Mouse (Mus musculus) limb, embryonic 13.5 days (tissue): ENCODE results near the gene Ezh1. TPM values are rescaled to one million over a fixed set of nuclear protein-coding genes. Genes with fewer than 3 reads are reported as not detected.

Experiments used
- ATAC-seq: fragments of 200-750 bp; cut with Nextera tagmentation; 2 replicates; pipeline ENCODE4 v1.8.0; 2017; ENCODE audit warnings: low read depth, moderate number of reproducible peaks, moderate TSS enrichment; ENCODE audit not compliant: low FRiP score
- H3K27ac ChIP-seq: fragments of 300-500 bp; sonication (generic); 2 replicates; pipeline ENCODE4 v1.5.1; 2015; ENCODE audit warnings: inconsistent platforms, mild to moderate bottlenecking, moderate library complexity
- H3K27me3 ChIP-seq: fragments of 300-500 bp; sonication (generic); 2 replicates; pipeline ENCODE4 v1.6.1; 2015; ENCODE audit warnings: mild to moderate bottlenecking, inconsistent platforms
- H3K36me3 ChIP-seq: fragments of 300-500 bp; sonication (generic); 2 replicates; pipeline ENCODE4 v1.6.1; 2015; ENCODE audit warnings: inconsistent platforms, mild to moderate bottlenecking, moderate library complexity
- H3K4me1 ChIP-seq: fragments of 300-500 bp; sonication (generic); 2 replicates; pipeline ENCODE4 v1.6.1; 2015; ENCODE audit warnings: inconsistent platforms
- H3K4me2 ChIP-seq: fragments of 300-500 bp; sonication (generic); replicated peaks from 2 replicates; pipeline ENCODE4 v1.6.1; 2015; ENCODE audit warnings: inconsistent platforms, mild to moderate bottlenecking, moderate library complexity
- H3K4me3 ChIP-seq: fragments of 300-500 bp; sonication (generic); 2 replicates; pipeline ENCODE4 v1.5.1; 2015; ENCODE audit warnings: moderate library complexity, mild to moderate bottlenecking, inconsistent platforms
- H3K9ac ChIP-seq: fragments of 300-500 bp; sonication (generic); 2 replicates; pipeline ENCODE4 v1.6.1; 2015; ENCODE audit warnings: mild to moderate bottlenecking, inconsistent platforms
- H3K9me3 ChIP-seq: fragments of 300-500 bp; sonication (generic); 2 replicates; pipeline ENCODE4 v1.6.1; 2016; ENCODE audit warnings: inconsistent platforms
- WGBS: fragments of 180-500 bp; shearing (Covaris S2); methylation state at CpG from one replicate; pipeline ENCODE4 v1.1.7; 2015; 5-methylcytosine and 5-hydroxymethylcytosine counted together
- polyA plus RNA-seq: library from polyadenylated mRNA; unstranded; fragments of >200 nt; fragmentation: Nextera tagmentation; extraction: Ambion mirVana; gene quantifications from 2 replicates; pipeline ENCODE4 v1.2.1, GENCODE M21; 2015

Ezh1 gene
- polyA plus RNA-seq: 14.6 and 17.5 TPM in 2 replicates

GRCm38 (mm10) chr11:101226065-101226701, at the start of gene Ezh1:
Gene Ezh1 (minus strand): TSS chr11:101226463.
- WGBS: 1% methylated on average over 52 of the region's 56 CpGs
- H3K4me2 ChIP-seq: peak within 1 kb of the TSS; percentile 80
- no peaks in the 10 kb centered on the region for H3K9me3 ChIP-seq
- no peaks in the 10 kb centered on the region for H3K36me3 ChIP-seq
- no peaks in the 10 kb centered on the region for H3K27me3 ChIP-seq
- ATAC-seq: peak; percentile 91
- H3K9ac ChIP-seq: peak within 1 kb of the TSS; percentile 83
- no peak within 1 kb of the TSS for H3K27ac ChIP-seq
- peaks cover 27% of the 10 kb centered on the region for H3K4me1 ChIP-seq
- peak within 1 kb of the TSS; percentile 87 for H3K4me3 ChIP-seq

GRCm38 (mm10) chr11:101275309-101275708, 49.0 kb upstream of the Ezh1 start:
- peaks cover 27% of the 10 kb centered on the region for H3K4me1 ChIP-seq

GRCm38 (mm10) chr11:101272446-101272845, 46.2 kb upstream of the Ezh1 start:
- H3K36me3 ChIP-seq: peaks cover 14% of the 10 kb centered on the region
- no peak overlapping the region for H3K9ac ChIP-seq
- H3K9me3 ChIP-seq: no peaks in the 10 kb centered on the region
- no peak overlapping the region for H3K4me3 ChIP-seq
- H3K27ac ChIP-seq: no peak overlapping the region
- peaks cover 41% of the 10 kb centered on the region for H3K27me3 ChIP-seq
- H3K4me1 ChIP-seq: peaks cover 13% of the 10 kb centered on the region
- H3K4me2 ChIP-seq: no peak overlapping the region
- no peak for ATAC-seq
- 78% methylated on average over 3 of the region's 3 CpGs for WGBS

More at GRCm38 (mm10) chr11:101275309-101275708, 49.0 kb upstream of the Ezh1 start:
- Histone ChIP-seq H3K4me3 (no peak overlapping the region), H3K4me2 (no peak overlapping the region), H3K27me3 (peaks cover 19% of the 10 kb centered on the region; the same call in 1 of the 2 replicates), H3K9me3 (no peaks in the 10 kb centered on the region), H3K9ac (no peak overlapping the region; the same call in 1 of the 2 replicates), H3K36me3 (peaks cover 14% of the 10 kb centered on the region), H3K27ac (no peak overlapping the region)
- no peak for ATAC-seq
- 65% methylated on average over 4 of the region's 4 CpGs for WGBS

- Histone ChIP-seq H3K4me2 (no peak overlapping the region), H3K27ac (no peak overlapping the region), H3K27me3 (peaks cover 56% of the 10 kb centered on the region), H3K9ac (peak overlapping the region; percentile 10; the same call in 1 of the 2 replicates), H3K4me3 (no peak overlapping the region), H3K4me1 (peaks cover 8% of the 10 kb centered on the region), H3K9me3 (no peaks in the 10 kb centered on the region), H3K36me3 (no peaks in the 10 kb centered on the region; the same call in 1 of the 2 replicates)
- no peak for ATAC-seq
- 11% methylated on average over 10 of the region's 10 CpGs for WGBS
Measured at GRCm38 (mm10) chr11:101269577-101270116, 43.4 kb upstream of the Ezh1 start.

GRCm38 (mm10) chr11:101265906-101266305, 39.6 kb upstream of the Ezh1 start:
- no peak overlapping the region for H3K27ac ChIP-seq
- WGBS: 29% methylated on average over 6 of the region's 6 CpGs
- H3K4me2 ChIP-seq: peak overlapping the region; percentile 60
- peaks cover 88% of the 10 kb centered on the region for H3K27me3 ChIP-seq
- ATAC-seq: no peak
- peaks cover 35% of the 10 kb centered on the region for H3K4me1 ChIP-seq
- no peak overlapping the region for H3K9ac ChIP-seq
- no peaks in the 10 kb centered on the region for H3K36me3 ChIP-seq
- no peak overlapping the region for H3K4me3 ChIP-seq
- no peaks in the 10 kb centered on the region for H3K9me3 ChIP-seq

GRCm38 (mm10) chr11:101264954-101265471, 38.8 kb upstream of the Ezh1 start:
- ATAC-seq: no peak
- no peak overlapping the region for H3K27ac ChIP-seq
- H3K9me3 ChIP-seq: no peaks in the 10 kb centered on the region
- H3K4me1 ChIP-seq: peaks cover 41% of the 10 kb centered on the region
- WGBS: 3% methylated on average over 31 of the region's 31 CpGs
- H3K4me3 ChIP-seq: peak overlapping the region; percentile 38
- no peaks in the 10 kb centered on the region for H3K36me3 ChIP-seq
- H3K27me3 ChIP-seq: peaks cover 82% of the 10 kb centered on the region
- H3K9ac ChIP-seq: peak overlapping the region; percentile 46
- H3K4me2 ChIP-seq: peak overlapping the region; percentile 60

GRCm38 (mm10) chr11:101263989-101264280, 37.7 kb upstream of the Ezh1 start:
- no peaks in the 10 kb centered on the region for H3K9me3 ChIP-seq
- H3K36me3 ChIP-seq: peaks cover 4% of the 10 kb centered on the region; the same call in 1 of the 2 replicates
- H3K4me1 ChIP-seq: peaks cover 52% of the 10 kb centered on the region
- H3K9ac ChIP-seq: no peak overlapping the region
- H3K27me3 ChIP-seq: peaks cover 72% of the 10 kb centered on the region
- H3K4me2 ChIP-seq: 0 out of 2 replicates have a peak overlapping the region, but pooled peaks have one; percentile 4
- H3K27ac ChIP-seq: no peak overlapping the region
- 0 out of 2 replicates have a peak overlapping the region, but pooled peaks have one; percentile 5 for H3K4me3 ChIP-seq
- 8% methylated on average over 3 of the region's 3 CpGs for WGBS
- ATAC-seq: no peak

GRCm38 (mm10) chr11:101263138-101263988, 37.1 kb upstream of the Ezh1 start:
- H3K9me3 ChIP-seq: no peaks in the 10 kb centered on the region
- ATAC-seq: no peak
- peaks cover 10% of the 10 kb centered on the region for H3K36me3 ChIP-seq
- peak overlapping the region; percentile 99 for H3K4me2 ChIP-seq
- peak overlapping the region; percentile 62 for H3K4me3 ChIP-seq
- H3K4me1 ChIP-seq: peaks cover 57% of the 10 kb centered on the region
- H3K27ac ChIP-seq: no peak overlapping the region
- WGBS: 5% methylated on average over 32 of the region's 32 CpGs
- H3K27me3 ChIP-seq: peaks cover 66% of the 10 kb centered on the region
- no peak overlapping the region for H3K9ac ChIP-seq

- peak overlapping the region; percentile 99 for H3K4me2 ChIP-seq
- H3K9me3 ChIP-seq: no peaks in the 10 kb centered on the region
- no peak overlapping the region for H3K27ac ChIP-seq
- peak overlapping the region; percentile 62 for H3K4me3 ChIP-seq
- peak overlapping the region; percentile 51; the same call in 1 of the 2 replicates for H3K9ac ChIP-seq
- 2% methylated on average over 23 of the region's 24 CpGs for WGBS
- peaks cover 61% of the 10 kb centered on the region for H3K4me1 ChIP-seq
- H3K36me3 ChIP-seq: peaks cover 19% of the 10 kb centered on the region
- no peak for ATAC-seq
- peaks cover 60% of the 10 kb centered on the region for H3K27me3 ChIP-seq
Measured at GRCm38 (mm10) chr11:101262272-101262967, 36.2 kb upstream of the Ezh1 start.

- H3K9ac ChIP-seq: peak overlapping the region; percentile 84
- under 1% methylated on average over 30 of the region's 30 CpGs for WGBS
- H3K4me3 ChIP-seq: peak overlapping the region; percentile 62
- H3K4me2 ChIP-seq: peak overlapping the region; percentile 99
- peaks cover 27% of the 10 kb centered on the region for H3K36me3 ChIP-seq
- peaks cover 46% of the 10 kb centered on the region for H3K27me3 ChIP-seq
- H3K27ac ChIP-seq: peak overlapping the region; percentile 83; the same call in 1 of the 2 replicates
- no peak; the same call in 1 of the 2 replicates for ATAC-seq
- H3K4me1 ChIP-seq: peaks cover 61% of the 10 kb centered on the region
- H3K9me3 ChIP-seq: no peaks in the 10 kb centered on the region
Measured at GRCm38 (mm10) chr11:101260826-101261380, 34.6 kb upstream of the Ezh1 start.
